Mouse (Mus musculus) kidney, adult 2 months (tissue): ENCODE measurements around the gene Sox6.

ENCODE experiments used
- CTCF ChIP-seq: fragments of 200-500 bp; conservative IDR thresholded peaks from 2 replicates; pipeline ENCODE4 v1.5.1; 2011; ENCODE audit warnings: low read depth, mild to moderate bottlenecking, control low read depth, low read length, moderate library complexity, mixed read lengths; ENCODE audit not compliant: insufficient read depth, insufficient read length
- POLR2A ChIP-seq: fragments of 200-500 bp; IDR thresholded peaks from one replicate; pipeline ENCODE4 v1.6.1; 2011; ENCODE audit warnings: low read depth, low read length, control low read depth

GRCm38 (mm10) chr7:115747541-115747940 is 291.1 kb downstream of the Sox6 start:
- TF ChIP-seq CTCF (no peak), POLR2A (no peak)
